Mouse (Mus musculus): ENCODE results near the gene C1qtnf1. TPM values are rescaled to one million over a fixed set of nuclear protein-coding genes. Genes with fewer than 3 reads are reported as not detected.

The C1qtnf1 gene
- polyA plus RNA-seq, 1 experiment from 2014 or later = 6.7 TPM

GRCm38 (mm10) chr11:118460280-118460679 lies 32.3 kb downstream of the C1qtnf1 start:
- no peak for ATAC-seq (ENCODE audit: insufficient number of reproducible peaks, insufficient read depth, low FRiP score, low TSS enrichment)
- H3K27ac ChIP-seq = no peak overlapping the region
- H3K9ac ChIP-seq = no peak overlapping the region
- no peak overlapping the region for H3K4me2 ChIP-seq (replicated peaks)
- H3K36me3 ChIP-seq = no peaks in the 10 kb centered on the region
- H3K27me3 ChIP-seq = no peaks in the 10 kb centered on the region
- H3K4me1 ChIP-seq = 0 out of 2 replicates have a peak, but pooled peaks cover 5% of the 10 kb centered on the region
- no peaks in the 10 kb centered on the region for H3K9me3 ChIP-seq
- no peak overlapping the region for H3K4me3 ChIP-seq
- WGBS = 56% methylated on average over 6 of the region's 6 CpGs

- no peak for ATAC-seq (ENCODE audit: insufficient number of reproducible peaks, insufficient read depth, low FRiP score, low TSS enrichment)
- no peaks in the 10 kb centered on the region for H3K36me3 ChIP-seq
- 62% methylated on average over 11 of the region's 11 CpGs for WGBS
- H3K4me1 ChIP-seq = peaks cover 21% of the 10 kb centered on the region; the same call in 1 of the 2 replicates
- no peak overlapping the region for H3K4me3 ChIP-seq
- no peaks in the 10 kb centered on the region for H3K27me3 ChIP-seq
- no peak overlapping the region for H3K27ac ChIP-seq
- H3K4me2 ChIP-seq (replicated peaks) = no peak overlapping the region
- no peak overlapping the region for H3K9ac ChIP-seq
- H3K9me3 ChIP-seq = no peaks in the 10 kb centered on the region
Measured at GRCm38 (mm10) chr11:118467441-118468035, 39.5 kb downstream of the C1qtnf1 start.

GRCm38 (mm10) chr11:118469509-118470160 lies 41.6 kb downstream of the C1qtnf1 start:
- Histone ChIP-seq H3K4me1 (peaks cover 20% of the 10 kb centered on the region; the same call in 1 of the 2 replicates), H3K4me2 (replicated peaks) (no peak overlapping the region), H3K9ac (no peak overlapping the region), H3K27ac (no peak overlapping the region), H3K36me3 (no peaks in the 10 kb centered on the region), H3K27me3 (no peaks in the 10 kb centered on the region), H3K4me3 (no peak overlapping the region), H3K9me3 (no peaks in the 10 kb centered on the region)
- 77% methylated on average over 10 of the region's 10 CpGs for WGBS
- ATAC-seq (ENCODE audit: insufficient number of reproducible peaks, insufficient read depth, low FRiP score, low TSS enrichment) = no peak

DNA sequence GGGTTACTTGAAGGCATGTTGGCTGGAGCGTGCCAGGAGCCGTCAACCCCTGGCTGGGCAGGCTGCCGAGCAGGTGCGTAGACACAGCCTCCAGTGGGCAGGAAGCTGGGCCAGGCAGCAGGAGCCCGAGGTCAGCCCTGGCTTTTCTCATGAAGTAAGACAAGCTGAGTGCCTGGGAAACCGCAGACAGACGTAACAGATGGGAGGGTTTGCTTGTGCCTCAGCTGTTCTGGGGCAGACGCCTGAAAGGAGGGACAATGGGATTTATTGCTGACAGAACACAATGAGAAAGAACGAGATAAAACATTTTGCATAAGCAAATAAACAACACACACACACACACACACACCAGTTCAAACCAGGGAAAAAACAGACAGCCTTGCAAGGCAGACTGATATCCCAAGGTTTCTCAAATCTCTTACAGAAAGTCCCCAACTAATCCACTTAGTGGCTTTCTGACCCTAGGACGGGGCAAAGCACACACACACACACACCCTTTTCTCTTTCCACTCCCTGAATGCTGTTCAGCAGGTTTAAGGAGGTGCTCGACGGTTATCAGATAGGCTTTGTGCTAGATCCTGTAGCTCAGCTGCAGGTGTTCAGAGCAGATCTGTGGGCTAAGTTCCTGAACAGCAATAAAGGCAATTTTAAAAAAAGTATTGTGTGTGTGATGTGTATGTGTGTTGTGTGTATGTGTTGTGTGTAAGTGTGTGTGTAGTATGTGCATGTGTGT lies 42.4 kb downstream of the C1qtnf1 start:
- no peaks in the 10 kb centered on the region for H3K9me3 ChIP-seq
- H3K4me2 ChIP-seq (replicated peaks) = no peak overlapping the region
- H3K4me1 ChIP-seq = peaks cover 16% of the 10 kb centered on the region; the same call in 1 of the 2 replicates
- 31% methylated on average over 12 of the region's 12 CpGs for WGBS
- H3K36me3 ChIP-seq = no peaks in the 10 kb centered on the region
- H3K27me3 ChIP-seq = no peaks in the 10 kb centered on the region
- 0 out of 2 replicates have a peak overlapping the region, but pooled peaks have one; percentile 2 for H3K9ac ChIP-seq
- H3K4me3 ChIP-seq = no peak overlapping the region
- ATAC-seq (ENCODE audit: insufficient number of reproducible peaks, insufficient read depth, low FRiP score, low TSS enrichment) = 0 out of 2 replicates have a peak, but pooled peaks have one; percentile 15
- peak overlapping the region; percentile 12; the same call in 1 of the 2 replicates for H3K27ac ChIP-seq

GRCm38 (mm10) chr11:118471676-118472075 lies 43.7 kb downstream of the C1qtnf1 start:
- WGBS = 59% methylated on average over 13 of the region's 13 CpGs
- Histone ChIP-seq H3K27ac (no peak overlapping the region), H3K36me3 (no peaks in the 10 kb centered on the region), H3K4me1 (peaks cover 16% of the 10 kb centered on the region; the same call in 1 of the 2 replicates), H3K4me3 (no peak overlapping the region), H3K4me2 (replicated peaks) (no peak overlapping the region), H3K9me3 (no peaks in the 10 kb centered on the region), H3K9ac (no peak overlapping the region), H3K27me3 (no peaks in the 10 kb centered on the region)
- no peak for ATAC-seq (ENCODE audit: insufficient number of reproducible peaks, insufficient read depth, low FRiP score, low TSS enrichment)

GRCm38 (mm10) chr11:118473161-118473560 lies 45.2 kb downstream of the C1qtnf1 start:
- ATAC-seq (ENCODE audit: insufficient number of reproducible peaks, insufficient read depth, low FRiP score, low TSS enrichment) = no peak
- Histone ChIP-seq H3K27ac (no peak overlapping the region), H3K4me2 (replicated peaks) (no peak overlapping the region), H3K9ac (no peak overlapping the region), H3K9me3 (no peaks in the 10 kb centered on the region), H3K4me1 (peaks cover 22% of the 10 kb centered on the region; the same call in 1 of the 2 replicates), H3K27me3 (no peaks in the 10 kb centered on the region), H3K36me3 (no peaks in the 10 kb centered on the region), H3K4me3 (no peak overlapping the region)
- WGBS = 92% methylated on average over 1 of the region's 1 CpGs

- Histone ChIP-seq H3K27ac (no peak overlapping the region), H3K4me2 (replicated peaks) (no peak overlapping the region), H3K9ac (no peak overlapping the region), H3K27me3 (no peaks in the 10 kb centered on the region), H3K36me3 (no peaks in the 10 kb centered on the region), H3K9me3 (no peaks in the 10 kb centered on the region), H3K4me1 (peaks cover 22% of the 10 kb centered on the region; the same call in 1 of the 2 replicates), H3K4me3 (no peak overlapping the region)
- no peak for ATAC-seq (ENCODE audit: insufficient number of reproducible peaks, insufficient read depth, low FRiP score, low TSS enrichment)
- WGBS = 82% methylated on average over 6 of the region's 6 CpGs
Measured at GRCm38 (mm10) chr11:118473842-118474500, 46.0 kb downstream of the C1qtnf1 start.

GRCm38 (mm10) chr11:118475496-118476083 lies 47.6 kb downstream of the C1qtnf1 start:
- peaks cover 13% of the 10 kb centered on the region; the same call in 1 of the 2 replicates for H3K4me1 ChIP-seq
- H3K4me2 ChIP-seq (replicated peaks) = no peak overlapping the region
- no peak overlapping the region for H3K9ac ChIP-seq
- H3K9me3 ChIP-seq = no peaks in the 10 kb centered on the region
- H3K4me3 ChIP-seq = no peak overlapping the region
- H3K27me3 ChIP-seq = no peaks in the 10 kb centered on the region
- H3K27ac ChIP-seq = no peak overlapping the region
- ATAC-seq (ENCODE audit: insufficient number of reproducible peaks, insufficient read depth, low FRiP score, low TSS enrichment) = no peak
- peaks cover 5% of the 10 kb centered on the region; the same call in 1 of the 2 replicates for H3K36me3 ChIP-seq
- WGBS = 88% methylated on average over 7 of the region's 7 CpGs

GRCm38 (mm10) chr11:118476396-118477373 lies 48.7 kb downstream of the C1qtnf1 start, which contains the start of gene Engase:
Gene Engase, plus strand, starts transcription at chr11:118476829.
- H3K4me3 ChIP-seq = peak within 1 kb of the TSS; percentile 75
- ATAC-seq (ENCODE audit: insufficient number of reproducible peaks, insufficient read depth, low FRiP score, low TSS enrichment) = peak; percentile 99
- peak within 1 kb of the TSS; percentile 78 for H3K9ac ChIP-seq
- WGBS = under 1% methylated on average over 57 of the region's 57 CpGs
- 0 out of 2 replicates have a peak within 1 kb of the TSS, but pooled peaks have one; percentile 20 for H3K27ac ChIP-seq
- H3K4me2 ChIP-seq (replicated peaks) = peak within 1 kb of the TSS; percentile 89
- no peaks in the 10 kb centered on the region for H3K27me3 ChIP-seq
- peaks cover 8% of the 10 kb centered on the region; the same call in 1 of the 2 replicates for H3K36me3 ChIP-seq
- H3K4me1 ChIP-seq = peaks cover 10% of the 10 kb centered on the region; the same call in 1 of the 2 replicates
- no peaks in the 10 kb centered on the region for H3K9me3 ChIP-seq

GRCm38 (mm10) chr11:118479776-118480175 lies 51.8 kb downstream of the C1qtnf1 start:
- ATAC-seq (ENCODE audit: insufficient number of reproducible peaks, insufficient read depth, low FRiP score, low TSS enrichment) = no peak
- 74% methylated on average over 12 of the region's 12 CpGs for WGBS
- peaks cover 10% of the 10 kb centered on the region; the same call in 1 of the 2 replicates for H3K4me1 ChIP-seq
- no peak overlapping the region for H3K27ac ChIP-seq
- peaks cover 20% of the 10 kb centered on the region for H3K36me3 ChIP-seq
- no peak overlapping the region for H3K4me3 ChIP-seq
- no peak overlapping the region for H3K9ac ChIP-seq
- H3K4me2 ChIP-seq (replicated peaks) = no peak overlapping the region
- no peaks in the 10 kb centered on the region for H3K27me3 ChIP-seq
- H3K9me3 ChIP-seq = no peaks in the 10 kb centered on the region

All from embryonic facial prominence, embryonic 12.5 days (tissue).